Mouse (Mus musculus) bone marrow macrophage, adult 2 months (primary cell): ENCODE data around the gene Ubtd2. TPM values are rescaled to one million over a fixed set of nuclear protein-coding genes. Genes with fewer than 3 reads are reported as not detected.

Experiments
- H3K27ac ChIP-seq: 2 replicates; pipeline ENCODE4 v1.5.1; 2012; ENCODE audit warnings: low read depth, low read length; ENCODE audit not compliant: insufficient read depth
- H3K4me1 ChIP-seq: 2 replicates; pipeline ENCODE4 v1.6.1; 2012; ENCODE audit warnings: low read length; ENCODE audit not compliant: control insufficient read depth, insufficient read depth
- H3K4me3 ChIP-seq: 2 replicates; pipeline ENCODE4 v1.5.1; 2012; ENCODE audit warnings: mild to moderate bottlenecking, low read length, moderate library complexity; ENCODE audit not compliant: insufficient read depth
- CTCF ChIP-seq: IDR thresholded peaks from 2 replicates; pipeline ENCODE4 v1.5.1; 2012; ENCODE audit warnings: low read depth, mild to moderate bottlenecking, low read length, moderate library complexity
- POLR2A ChIP-seq: IDR thresholded peaks from 2 replicates; pipeline ENCODE4 v1.6.1; 2012; ENCODE audit warnings: mild to moderate bottlenecking, low read depth, low read length, borderline replicate concordance
- polyA plus RNA-seq: library from polyadenylated mRNA; stranded (reverse); fragments of >200 nt; gene quantifications from 2 replicates; pipeline ENCODE4 v1.2.4, GENCODE M21; 2012; ENCODE audit not compliant: missing spikeins, insufficient read depth, insufficient read length

Gene Ubtd2
- polyA plus RNA-seq, 1 experiment = 2.4 TPM

DNA sequence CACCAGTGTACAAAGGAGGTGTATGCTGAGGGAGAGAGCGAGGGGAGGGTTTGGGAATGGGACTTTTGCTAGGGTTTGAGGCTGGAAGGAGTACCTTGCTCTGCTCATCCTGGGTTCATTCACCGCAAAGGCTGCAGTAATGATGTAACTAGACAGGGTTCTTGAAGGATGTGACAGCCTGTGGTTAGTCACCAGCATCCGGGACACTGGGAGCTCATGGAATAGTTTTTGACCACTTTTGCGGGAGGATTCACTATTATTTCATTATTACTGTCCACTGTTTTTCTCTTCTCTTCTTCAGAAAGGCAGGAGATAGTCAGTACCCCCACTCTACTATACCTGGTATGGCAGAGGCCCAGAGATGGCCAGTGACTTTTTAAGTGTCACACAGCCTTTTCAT, 87.0 kb downstream of the Ubtd2 start:
- no peak overlapping the region for H3K4me3 ChIP-seq
- peak overlapping the region; percentile 89 for H3K27ac ChIP-seq
- H3K4me1 ChIP-seq = peaks cover 52% of the 10 kb centered on the region
- TF ChIP-seq POLR2A = no peak
- TF ChIP-seq CTCF = no peak

- Histone ChIP-seq H3K4me3 (no peak overlapping the region; the same call in 1 of the 2 replicates), H3K27ac (peak overlapping the region; percentile 89), H3K4me1 (peaks cover 52% of the 10 kb centered on the region)
- no peak for TF ChIP-seq POLR2A
- no peak for TF ChIP-seq CTCF
Measured at GRCm38 (mm10) chr11:32542687-32543411, 87.7 kb downstream of the Ubtd2 start.

DNA sequence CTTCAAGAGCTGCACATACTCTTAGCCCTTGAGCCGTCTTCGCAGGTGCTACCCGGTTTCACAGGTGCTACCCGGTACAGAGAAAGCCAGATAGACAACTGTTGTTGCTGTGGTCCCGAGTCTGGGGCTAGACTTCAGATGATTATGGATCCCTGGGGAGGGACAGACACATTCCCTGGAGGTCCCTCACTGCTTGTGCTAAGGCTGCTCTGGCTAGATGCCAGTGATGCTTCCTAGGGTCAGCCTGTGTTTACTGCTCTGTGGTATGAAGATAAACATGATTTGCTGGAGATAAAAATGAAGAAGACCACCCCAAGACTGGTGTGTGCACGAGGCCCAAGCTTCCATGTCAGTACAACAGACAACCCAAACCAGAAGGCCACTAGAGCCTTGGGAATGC, 88.9 kb downstream of the Ubtd2 start:
- 0 out of 2 replicates have a peak overlapping the region, but pooled peaks have one; percentile 4 for H3K27ac ChIP-seq
- TF ChIP-seq POLR2A = no peak
- TF ChIP-seq CTCF = no peak
- H3K4me1 ChIP-seq = peaks cover 40% of the 10 kb centered on the region
- H3K4me3 ChIP-seq = no peak overlapping the region

DNA sequence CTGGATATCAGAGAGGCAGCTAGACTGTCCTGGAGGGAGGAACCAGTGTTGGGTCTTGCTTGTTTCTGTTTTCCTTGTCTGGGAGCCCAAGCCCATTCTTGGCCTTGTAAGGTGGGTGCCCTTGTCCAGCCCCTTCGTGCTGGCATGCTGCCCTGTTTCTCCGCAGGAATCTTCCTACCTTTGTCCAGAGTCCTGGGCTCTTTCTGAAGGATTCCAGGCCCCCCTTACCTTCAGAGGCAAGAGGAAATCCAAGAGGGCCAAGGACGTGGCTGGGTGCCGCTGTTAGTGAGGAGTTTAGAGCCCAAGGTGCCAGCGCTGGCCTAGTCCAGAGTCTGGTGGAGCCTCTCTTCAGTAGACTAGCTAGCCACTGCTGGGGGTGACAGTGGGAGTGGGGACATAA, 89.3 kb downstream of the Ubtd2 start:
- no peak for TF ChIP-seq POLR2A
- TF ChIP-seq CTCF = no peak
- Histone ChIP-seq H3K4me3 (no peak overlapping the region), H3K27ac (no peak overlapping the region), H3K4me1 (peaks cover 37% of the 10 kb centered on the region)

DNA sequence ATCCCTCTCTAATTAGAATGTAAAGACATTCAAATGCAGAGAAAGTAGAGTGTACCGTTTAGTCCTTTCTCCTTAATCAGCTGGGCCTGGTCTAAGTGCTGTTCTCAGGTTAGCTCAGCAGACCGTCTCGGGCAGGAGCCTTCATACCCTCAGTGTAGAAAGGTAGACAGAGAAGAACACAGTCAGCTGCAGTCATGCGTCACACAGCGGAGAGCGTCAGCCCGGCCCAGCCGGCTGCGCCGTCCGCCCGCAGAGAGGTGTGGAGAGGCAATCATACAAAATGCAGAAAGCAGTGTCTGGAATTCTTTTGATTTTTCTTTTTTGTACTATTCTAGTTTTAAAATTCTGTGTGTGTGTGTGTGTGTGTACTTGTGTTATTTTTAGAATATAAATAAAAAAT, 90.4 kb downstream of the Ubtd2 start:
- Histone ChIP-seq H3K4me1 (peaks cover 37% of the 10 kb centered on the region), H3K4me3 (no peak overlapping the region), H3K27ac (no peak overlapping the region)
- TF ChIP-seq CTCF = no peak
- TF ChIP-seq POLR2A = no peak

GRCm38 (mm10) chr11:32546483-32546882, 91.3 kb downstream of the Ubtd2 start:
- Histone ChIP-seq H3K4me1 (peaks cover 31% of the 10 kb centered on the region), H3K4me3 (no peak overlapping the region), H3K27ac (no peak overlapping the region)
- TF ChIP-seq CTCF (no peak), POLR2A (no peak)

GRCm38 (mm10) chr11:32547391-32547947, 92.3 kb downstream of the Ubtd2 start:
- TF ChIP-seq CTCF = no peak
- no peak for TF ChIP-seq POLR2A
- H3K4me3 ChIP-seq = no peak overlapping the region
- no peak overlapping the region for H3K27ac ChIP-seq
- H3K4me1 ChIP-seq = peaks cover 25% of the 10 kb centered on the region

DNA sequence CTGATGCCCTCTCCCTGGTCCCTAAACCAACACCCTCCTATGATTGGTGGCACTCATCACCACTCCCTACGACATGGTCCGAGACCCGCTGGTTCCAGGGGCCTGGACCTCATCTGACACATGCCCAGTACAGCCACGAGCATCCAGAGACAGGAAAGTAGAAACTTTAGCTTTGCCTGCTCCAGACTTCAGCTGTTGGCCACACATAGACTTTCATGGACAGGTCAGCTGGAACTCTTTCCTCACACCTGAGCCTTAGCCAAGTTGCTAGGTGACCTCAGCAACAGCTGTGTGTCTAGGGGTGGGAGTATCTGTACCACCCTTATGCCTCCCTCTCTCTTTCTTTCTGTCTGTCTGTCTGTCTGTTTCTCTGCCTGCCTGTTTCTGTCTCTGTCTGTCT, 93.1 kb downstream of the Ubtd2 start:
- TF ChIP-seq CTCF = no peak
- no peak for TF ChIP-seq POLR2A
- no peak overlapping the region for H3K27ac ChIP-seq
- peaks cover 28% of the 10 kb centered on the region for H3K4me1 ChIP-seq
- no peak overlapping the region for H3K4me3 ChIP-seq

- TF ChIP-seq CTCF (no peak), POLR2A (no peak)
- no peak overlapping the region for H3K4me3 ChIP-seq
- peaks cover 28% of the 10 kb centered on the region for H3K4me1 ChIP-seq
- no peak overlapping the region for H3K27ac ChIP-seq
Measured at GRCm38 (mm10) chr11:32549236-32549635, 94.1 kb downstream of the Ubtd2 start.

GRCm38 (mm10) chr11:32550102-32550501, 94.9 kb downstream of the Ubtd2 start:
- TF ChIP-seq POLR2A = no peak
- TF ChIP-seq CTCF = no peak
- H3K27ac ChIP-seq = no peak overlapping the region
- no peak overlapping the region for H3K4me3 ChIP-seq
- H3K4me1 ChIP-seq = peaks cover 33% of the 10 kb centered on the region
